Mouse (Mus musculus): ENCODE measurements at regions not wholly inside any gene's neighbourhood (a gene's known extent, or its start where the extent isn't known, plus 50 kb on each side); places are given as distances from the start of the nearest gene placed in this dataset.
A peak's percentile ranks its signal among the peaks of the same experiment; 100 is the strongest.

DNA sequence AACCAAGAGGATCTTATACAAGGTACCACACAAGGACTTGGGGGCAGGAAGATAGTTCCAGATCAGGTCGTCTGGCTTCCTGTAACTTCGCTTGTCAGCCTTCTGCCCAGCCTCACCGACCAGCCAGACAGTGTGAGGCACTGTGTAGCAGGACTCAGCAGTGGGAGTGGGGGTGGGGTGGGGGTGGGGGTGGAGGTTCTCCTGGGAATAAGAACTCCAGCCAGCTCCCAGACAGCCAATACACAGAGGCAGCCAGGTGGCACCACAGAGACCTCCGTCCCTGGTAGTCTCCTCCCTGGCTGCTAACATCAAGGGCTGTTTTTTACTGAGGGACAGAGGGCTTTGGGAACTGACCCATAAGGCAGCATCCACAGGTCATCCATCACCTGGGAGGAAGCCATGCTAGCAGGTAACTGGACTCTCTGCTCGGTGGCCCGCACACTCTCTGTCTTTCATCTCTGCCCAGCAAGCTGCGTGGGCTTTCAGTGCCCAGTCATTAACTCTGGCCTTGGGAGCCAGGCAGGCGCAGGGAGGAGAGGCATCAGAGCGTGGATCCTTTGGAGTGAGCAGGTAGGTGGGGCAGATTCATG lies 60.3 kb upstream of the Wnt4 start:
- DNase-seq (ENCODE audit: low read depth), result no peak
- TF ChIP-seq POLR2A (IDR thresholded peaks at IDR 0.05; ENCODE audit: borderline replicate concordance, extremely low read depth, insufficient read depth, insufficient read length, poor library complexity, severe bottlenecking), result no peak
- no peak for TF ChIP-seq CTCF (IDR thresholded peaks at IDR 0.05; ENCODE audit: borderline replicate concordance, extremely low read depth, insufficient read depth, insufficient read length)

DNA sequence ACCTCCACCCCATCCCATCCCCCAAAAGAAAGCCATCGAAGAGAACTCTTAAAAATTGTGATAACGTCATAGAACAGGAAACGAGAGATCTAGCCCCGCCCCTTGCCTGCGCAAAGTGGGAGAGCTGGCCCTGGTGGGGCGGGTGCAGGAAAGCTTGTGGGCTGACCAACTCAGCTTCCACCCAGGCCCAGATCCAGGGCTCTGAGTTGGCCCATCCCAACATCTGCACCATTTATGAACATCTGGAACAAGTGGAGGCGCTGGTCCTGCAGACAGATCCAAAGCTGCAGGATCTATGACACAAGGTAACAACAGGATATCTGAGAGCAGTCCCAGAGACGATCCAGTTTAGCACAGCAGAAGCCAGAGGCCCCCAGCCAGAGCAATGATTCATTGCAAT lies 62.7 kb upstream of the Wnt4 start:
- no peak for TF ChIP-seq CTCF (IDR thresholded peaks at IDR 0.05; ENCODE audit: borderline replicate concordance, extremely low read depth, insufficient read depth, insufficient read length)
- TF ChIP-seq POLR2A (IDR thresholded peaks at IDR 0.05; ENCODE audit: borderline replicate concordance, extremely low read depth, insufficient read depth, insufficient read length, poor library complexity, severe bottlenecking), result no peak

DNA sequence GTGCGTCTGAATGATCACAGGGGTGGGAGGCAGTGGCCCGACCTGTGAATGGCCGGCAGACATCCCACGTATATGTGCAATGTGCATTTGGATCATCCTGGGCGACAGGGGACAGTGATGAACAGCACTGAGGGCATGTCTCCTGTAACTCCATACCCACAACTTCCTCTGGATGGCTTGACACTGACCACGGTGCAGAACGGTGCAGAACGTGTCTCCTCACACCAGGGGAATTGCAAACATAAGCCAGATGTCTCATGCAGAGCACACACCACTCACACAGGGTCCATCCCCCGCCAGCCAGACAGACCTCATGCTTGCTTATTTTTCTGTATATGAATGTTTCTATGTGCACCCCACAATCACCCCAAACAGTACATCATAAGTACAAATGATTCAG lies 64.4 kb upstream of the Wnt4 start:
- DNase-seq (ENCODE audit: low read depth), result no peak
- TF ChIP-seq CTCF (IDR thresholded peaks at IDR 0.05; ENCODE audit: borderline replicate concordance, extremely low read depth, insufficient read depth, insufficient read length) (no peak), POLR2A (IDR thresholded peaks at IDR 0.05; ENCODE audit: borderline replicate concordance, extremely low read depth, insufficient read depth, insufficient read length, poor library complexity, severe bottlenecking) (no peak)

More for the DNA sequence above, 62.7 kb upstream of the Wnt4 start:
- DNase-seq (ENCODE audit: low read depth), result no peak

DNA sequence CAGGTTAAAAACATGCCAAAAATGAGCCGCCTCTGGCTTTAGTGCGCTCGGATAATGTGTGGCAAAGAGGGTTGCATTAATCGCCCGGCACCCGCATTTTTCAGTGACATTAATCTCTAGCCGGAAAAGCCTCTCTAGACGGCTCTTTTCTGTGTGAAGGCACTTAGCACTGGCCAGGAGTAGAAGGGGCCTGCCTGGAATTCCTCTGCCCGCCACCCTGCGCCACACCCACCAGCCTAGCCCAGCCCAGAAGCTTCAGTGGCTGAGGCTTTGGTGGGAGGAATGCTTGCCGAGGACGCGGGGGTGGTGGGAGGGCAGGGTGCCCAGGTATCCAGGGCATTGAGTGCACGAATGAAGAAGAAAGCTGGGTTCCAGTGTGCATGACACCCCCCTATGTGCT lies 65.2 kb upstream of the Wnt4 start:
- TF ChIP-seq CTCF (IDR thresholded peaks at IDR 0.05; ENCODE audit: borderline replicate concordance, extremely low read depth, insufficient read depth, insufficient read length) (no peak), POLR2A (IDR thresholded peaks at IDR 0.05; ENCODE audit: borderline replicate concordance, extremely low read depth, insufficient read depth, insufficient read length, poor library complexity, severe bottlenecking) (no peak)
- peak; percentile 15 for DNase-seq (ENCODE audit: low read depth)

DNA sequence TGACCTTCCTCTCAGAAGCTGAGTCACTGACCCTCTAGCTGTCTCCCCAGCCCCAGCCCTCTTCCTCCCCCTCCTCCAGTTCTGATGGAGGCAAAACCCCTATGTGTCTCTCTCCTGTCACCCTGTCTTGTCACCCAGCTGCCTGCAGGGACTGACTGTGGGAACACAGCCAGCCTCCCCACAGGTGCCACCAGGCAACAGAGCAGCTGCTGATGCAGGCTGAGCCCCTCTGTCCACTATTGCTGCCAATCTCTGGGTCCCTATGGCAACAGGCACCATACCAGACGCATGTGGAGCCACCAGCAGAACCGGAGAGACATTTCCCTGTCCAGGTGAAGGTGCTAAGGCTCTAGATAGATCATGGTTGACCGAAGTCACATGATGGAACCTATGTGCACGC lies 66.0 kb upstream of the Wnt4 start:
- no peak for TF ChIP-seq CTCF (IDR thresholded peaks at IDR 0.05; ENCODE audit: borderline replicate concordance, extremely low read depth, insufficient read depth, insufficient read length)
- no peak for TF ChIP-seq POLR2A (IDR thresholded peaks at IDR 0.05; ENCODE audit: borderline replicate concordance, extremely low read depth, insufficient read depth, insufficient read length, poor library complexity, severe bottlenecking)
- DNase-seq (ENCODE audit: low read depth), result peak; percentile 50

DNA sequence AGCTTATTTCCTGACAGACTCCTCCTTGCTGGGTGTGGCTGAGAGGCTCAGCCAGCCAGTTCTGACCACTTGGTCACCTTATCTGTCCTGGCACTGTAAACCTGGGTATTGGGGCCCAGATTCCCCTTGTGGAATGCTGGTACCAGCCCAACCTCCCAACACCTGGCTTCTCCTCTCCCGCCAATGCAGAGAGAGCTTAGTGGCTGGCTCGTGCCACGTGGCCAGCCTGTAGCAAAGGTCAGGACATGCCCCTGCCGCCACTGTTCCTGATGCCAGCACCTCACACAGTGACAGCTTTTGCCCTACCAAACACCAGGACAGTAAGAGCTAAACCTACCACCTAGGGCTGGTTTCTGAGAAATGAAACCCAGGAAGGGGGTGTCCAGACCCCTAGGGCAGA lies 66.8 kb upstream of the Wnt4 start:
- no peak for DNase-seq (ENCODE audit: low read depth)
- TF ChIP-seq CTCF (IDR thresholded peaks at IDR 0.05; ENCODE audit: borderline replicate concordance, extremely low read depth, insufficient read depth, insufficient read length) (no peak), POLR2A (IDR thresholded peaks at IDR 0.05; ENCODE audit: borderline replicate concordance, extremely low read depth, insufficient read depth, insufficient read length, poor library complexity, severe bottlenecking) (no peak)

DNA sequence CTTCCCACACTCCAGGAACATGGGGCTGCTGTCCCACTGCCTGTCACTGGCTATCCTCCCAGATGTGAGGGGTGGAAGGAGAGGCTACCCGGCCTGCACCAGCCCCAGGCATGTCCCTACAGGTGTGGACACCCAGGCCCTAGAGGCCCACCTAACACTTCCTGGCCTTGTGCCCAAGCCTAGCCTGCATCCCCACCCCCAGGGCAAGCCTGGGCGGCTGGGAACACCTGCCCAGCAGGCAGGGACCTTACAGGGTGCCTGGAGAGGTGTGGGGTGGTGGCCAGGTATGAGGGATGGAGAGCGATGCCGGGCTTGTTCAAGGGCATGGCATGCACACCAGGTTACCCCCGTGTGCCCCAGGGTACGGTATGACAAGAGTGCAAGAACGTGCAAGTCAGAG lies 76.3 kb upstream of the Wnt4 start:
- DNase-seq (ENCODE audit: low read depth), result no peak
- TF ChIP-seq POLR2A (IDR thresholded peaks at IDR 0.05; ENCODE audit: borderline replicate concordance, extremely low read depth, insufficient read depth, insufficient read length, poor library complexity, severe bottlenecking) (no peak), CTCF (IDR thresholded peaks at IDR 0.05; ENCODE audit: borderline replicate concordance, extremely low read depth, insufficient read depth, insufficient read length) (no peak)

DNA sequence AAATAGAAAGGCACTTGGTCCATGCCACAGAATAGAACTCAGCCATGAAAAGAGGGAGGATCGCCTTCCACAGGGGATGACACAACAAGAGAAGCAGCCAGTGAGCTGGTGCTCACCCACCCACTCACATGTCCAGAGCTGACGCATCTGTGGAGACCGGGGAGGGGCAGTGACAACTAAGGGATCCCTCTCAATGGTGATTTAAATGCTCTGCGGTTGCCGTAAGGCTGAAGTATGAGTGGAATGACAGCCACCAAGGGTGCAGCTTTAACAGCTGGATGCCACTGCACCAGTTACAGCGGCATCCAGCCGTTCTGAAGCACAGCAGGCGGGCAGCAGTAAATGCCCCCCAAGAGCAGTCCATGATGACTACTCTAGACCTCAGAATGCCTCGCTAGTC lies 76.9 kb upstream of the Wnt4 start:
- DNase-seq (ENCODE audit: low read depth), result no peak
- TF ChIP-seq CTCF (IDR thresholded peaks at IDR 0.05; ENCODE audit: borderline replicate concordance, extremely low read depth, insufficient read depth, insufficient read length) (no peak), POLR2A (IDR thresholded peaks at IDR 0.05; ENCODE audit: borderline replicate concordance, extremely low read depth, insufficient read depth, insufficient read length, poor library complexity, severe bottlenecking) (no peak)

DNA sequence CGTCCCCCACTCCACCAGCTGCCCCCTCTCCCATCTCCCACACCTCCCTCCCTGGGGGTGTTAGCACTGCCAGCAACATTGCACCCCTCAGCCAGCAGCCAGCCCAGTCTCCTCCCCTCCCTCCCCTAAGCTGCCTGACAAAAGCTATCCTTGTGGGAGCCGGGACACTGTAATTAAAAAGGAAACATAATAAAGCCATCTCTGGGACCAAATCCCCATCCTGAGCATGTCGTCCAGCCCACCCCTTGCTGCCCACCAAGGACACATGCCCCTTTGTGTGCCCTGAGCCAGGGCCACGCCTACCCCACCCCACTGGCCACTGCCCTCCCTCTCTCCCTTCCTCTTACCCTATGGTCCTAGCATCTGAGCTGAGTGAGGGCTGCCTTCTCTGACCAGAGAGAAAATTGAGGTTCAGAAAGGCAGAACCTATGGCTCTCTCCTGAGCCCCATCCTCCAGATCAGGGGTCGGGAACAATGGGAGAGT lies 80.8 kb upstream of the Wnt4 start:
- TF ChIP-seq POLR2A (IDR thresholded peaks at IDR 0.05; ENCODE audit: borderline replicate concordance, extremely low read depth, insufficient read depth, insufficient read length, poor library complexity, severe bottlenecking) (no peak), CTCF (IDR thresholded peaks at IDR 0.05; ENCODE audit: borderline replicate concordance, extremely low read depth, insufficient read depth, insufficient read length) (no peak)
- peak; percentile 53 for DNase-seq (ENCODE audit: low read depth)

DNA sequence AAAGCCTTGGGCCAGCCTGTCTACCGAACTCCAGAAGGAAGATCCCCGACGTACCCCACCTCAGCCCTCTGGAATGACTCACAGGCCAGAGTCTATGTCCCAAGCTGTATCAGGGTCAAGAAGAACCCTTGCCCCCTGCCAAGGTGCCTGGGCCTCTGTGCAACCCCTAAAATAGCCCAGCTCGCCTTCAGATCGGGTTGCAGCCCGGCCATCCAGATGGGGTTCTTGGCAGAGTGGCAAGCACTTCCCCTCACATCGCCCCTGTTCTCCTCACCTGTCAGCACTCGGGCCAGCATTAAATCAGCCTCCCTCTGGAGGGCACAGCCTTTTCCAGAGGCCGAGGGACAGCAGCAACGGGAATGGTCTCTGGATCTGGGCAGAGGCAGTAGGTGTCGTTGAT lies 83.2 kb upstream of the Wnt4 start:
- no peak for DNase-seq (ENCODE audit: low read depth)

DNA sequence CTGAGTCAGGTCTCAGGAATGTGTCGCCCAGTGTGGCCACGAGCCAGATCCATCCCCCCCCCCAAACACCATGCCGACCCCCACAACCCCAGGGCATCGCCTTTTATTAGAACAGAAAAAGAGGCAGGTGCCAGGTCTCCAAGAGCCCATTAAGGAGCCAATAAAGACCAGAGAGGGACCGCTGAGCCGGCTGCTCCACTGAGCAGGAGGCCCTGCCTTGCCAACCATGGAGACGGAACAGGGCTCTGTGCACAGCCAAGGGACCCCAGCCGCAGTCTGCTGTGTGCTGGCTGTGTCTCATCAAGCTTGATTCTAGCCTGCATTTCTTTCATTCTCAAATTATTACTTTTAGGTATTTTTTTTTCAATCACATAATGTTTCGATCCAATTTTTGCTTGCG lies 86.7 kb upstream of the Wnt4 start:
- TF ChIP-seq CTCF (IDR thresholded peaks at IDR 0.05; ENCODE audit: borderline replicate concordance, extremely low read depth, insufficient read depth, insufficient read length), result no peak
- TF ChIP-seq POLR2A (IDR thresholded peaks at IDR 0.05; ENCODE audit: borderline replicate concordance, extremely low read depth, insufficient read depth, insufficient read length, poor library complexity, severe bottlenecking), result no peak
- peak; percentile 18 for DNase-seq (ENCODE audit: low read depth)

More for the DNA sequence above, 83.2 kb upstream of the Wnt4 start:
- TF ChIP-seq POLR2A (IDR thresholded peaks at IDR 0.05; ENCODE audit: borderline replicate concordance, extremely low read depth, insufficient read depth, insufficient read length, poor library complexity, severe bottlenecking), result no peak
- TF ChIP-seq CTCF (IDR thresholded peaks at IDR 0.05; ENCODE audit: borderline replicate concordance, extremely low read depth, insufficient read depth, insufficient read length), result no peak

DNA sequence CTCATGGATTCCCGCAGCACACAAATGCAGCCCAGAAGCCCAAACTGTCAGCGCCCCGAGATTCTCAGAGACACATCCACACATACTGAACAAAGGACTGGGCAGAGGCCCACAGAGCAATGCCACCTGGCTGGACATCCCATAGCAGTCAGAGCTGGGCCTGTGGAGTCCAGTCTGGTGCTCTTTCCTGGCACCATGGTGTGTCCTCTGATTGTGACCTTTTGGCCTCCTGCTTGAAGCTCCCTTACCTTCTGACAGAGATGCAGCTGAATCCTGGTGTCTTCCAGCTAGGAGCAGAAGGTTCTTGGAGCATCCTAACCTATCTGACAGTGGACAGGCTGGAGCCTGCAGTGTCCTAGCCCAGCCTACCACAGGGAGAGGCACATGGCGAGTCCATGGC lies 87.5 kb upstream of the Wnt4 start:
- no peak for DNase-seq (ENCODE audit: low read depth)
- TF ChIP-seq POLR2A (IDR thresholded peaks at IDR 0.05; ENCODE audit: borderline replicate concordance, extremely low read depth, insufficient read depth, insufficient read length, poor library complexity, severe bottlenecking) (no peak), CTCF (IDR thresholded peaks at IDR 0.05; ENCODE audit: borderline replicate concordance, extremely low read depth, insufficient read depth, insufficient read length) (no peak)

All from brain, embryonic 14.5 days (tissue).